Mouse (Mus musculus): Measurements from ENCODE around the gene Adamts4. TPM values are rescaled to one million over a fixed set of nuclear protein-coding genes. Genes with fewer than 3 reads are reported as not detected.
A peak's percentile ranks its signal among the peaks of the same experiment; 100 is the strongest.
"Not testable (repeated sequence)": the region's sequence is repeated elsewhere in the genome, so short reads cannot be mapped to it uniquely, and the experiment has no call there.

Gene Adamts4
- polyA plus RNA-seq, 1 experiment: 4.6 TPM

DNA sequence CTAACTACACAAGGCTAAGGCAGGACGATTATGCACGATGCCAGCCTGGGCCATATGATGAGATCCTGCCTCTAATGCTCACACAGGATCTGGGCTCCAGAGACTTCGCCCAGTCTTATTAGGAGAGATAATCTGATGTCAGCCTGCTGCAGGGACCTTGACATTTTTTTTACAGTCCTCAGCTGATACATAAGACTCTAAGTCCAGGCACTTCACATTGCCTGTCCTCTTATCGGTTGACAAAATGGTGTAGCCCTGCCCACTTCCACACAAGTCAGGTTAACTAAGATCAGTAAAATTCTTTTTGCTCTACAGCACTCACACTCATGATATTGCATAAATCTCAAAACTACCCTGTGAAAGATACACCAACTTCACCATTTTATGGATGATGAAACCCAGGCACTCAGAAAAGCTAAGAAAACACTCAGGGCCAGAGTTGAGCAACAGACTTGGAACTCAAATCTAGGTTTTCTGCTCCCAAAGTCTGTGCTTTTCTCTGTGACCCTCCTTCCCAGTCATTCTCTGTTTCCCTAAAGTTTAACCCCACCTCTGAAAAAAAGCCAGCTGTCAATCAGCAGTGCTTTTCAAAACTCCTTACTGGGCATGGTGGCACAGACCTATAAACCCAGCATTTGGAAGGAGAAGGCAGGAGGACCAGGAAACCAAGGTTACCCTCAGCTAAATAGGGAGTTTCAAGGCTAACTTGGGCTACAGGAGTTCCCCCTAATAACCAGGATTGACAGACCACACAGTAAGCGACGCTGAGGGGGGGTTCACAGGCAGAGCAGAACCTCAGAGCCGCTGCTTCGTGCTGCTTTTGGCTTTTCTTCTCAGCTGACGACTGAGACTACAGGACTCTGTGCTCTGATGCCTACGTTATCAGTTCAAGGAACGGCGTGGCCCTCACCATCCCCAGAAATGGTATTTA, 17.2 kb upstream of the Adamts4 start:
- no peak for TF ChIP-seq CTCF (IDR thresholded peaks at IDR 0.05; ENCODE audit: borderline replicate concordance, extremely low read depth, insufficient read depth, insufficient read length)
- DNase-seq (ENCODE audit: low read depth): no peak

GRCm38 (mm10) chr1:171234126-171234525, 16.1 kb upstream of the Adamts4 start, which contains the start of gene Fcer1g:
TSS of gene Fcer1g (minus strand) at chr1:171234365.
- TF ChIP-seq POLR2A (IDR thresholded peaks at IDR 0.05; ENCODE audit: borderline replicate concordance, extremely low read depth, insufficient read depth, insufficient read length, poor library complexity, severe bottlenecking) (no peak), CTCF (IDR thresholded peaks at IDR 0.05; ENCODE audit: borderline replicate concordance, extremely low read depth, insufficient read depth, insufficient read length) (no peak)
- DNase-seq (ENCODE audit: low read depth): no peak

DNA sequence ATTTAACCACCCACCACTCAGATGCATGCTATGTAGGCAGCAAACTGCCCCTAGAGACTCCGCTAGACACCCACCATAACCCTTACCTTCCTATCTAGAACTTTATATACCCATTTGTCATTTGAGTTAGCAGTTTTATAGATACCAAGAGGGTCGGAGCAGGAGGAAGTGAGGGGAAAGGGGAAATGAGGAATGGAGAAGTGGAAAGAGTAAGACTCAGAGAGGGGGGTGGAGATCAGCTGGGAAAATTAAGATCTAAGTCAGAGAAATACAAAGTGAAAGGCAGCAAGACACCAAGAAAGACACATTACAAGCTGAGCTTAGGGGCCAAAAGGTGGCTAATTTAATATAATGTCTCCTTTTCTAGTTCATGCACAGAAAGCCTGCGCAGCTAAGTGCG, 15.7 kb upstream of the Adamts4 start:
- no peak for TF ChIP-seq CTCF (IDR thresholded peaks at IDR 0.05; ENCODE audit: borderline replicate concordance, extremely low read depth, insufficient read depth, insufficient read length)
- no peak for TF ChIP-seq POLR2A (IDR thresholded peaks at IDR 0.05; ENCODE audit: borderline replicate concordance, extremely low read depth, insufficient read depth, insufficient read length, poor library complexity, severe bottlenecking)
- DNase-seq (ENCODE audit: low read depth): no peak

- no peak for TF ChIP-seq CTCF (IDR thresholded peaks at IDR 0.05; ENCODE audit: borderline replicate concordance, extremely low read depth, insufficient read depth, insufficient read length)
- no peak for TF ChIP-seq POLR2A (IDR thresholded peaks at IDR 0.05; ENCODE audit: borderline replicate concordance, extremely low read depth, insufficient read depth, insufficient read length, poor library complexity, severe bottlenecking)
Observed at GRCm38 (mm10) chr1:171235791-171236190, 14.4 kb upstream of the Adamts4 start.

DNA sequence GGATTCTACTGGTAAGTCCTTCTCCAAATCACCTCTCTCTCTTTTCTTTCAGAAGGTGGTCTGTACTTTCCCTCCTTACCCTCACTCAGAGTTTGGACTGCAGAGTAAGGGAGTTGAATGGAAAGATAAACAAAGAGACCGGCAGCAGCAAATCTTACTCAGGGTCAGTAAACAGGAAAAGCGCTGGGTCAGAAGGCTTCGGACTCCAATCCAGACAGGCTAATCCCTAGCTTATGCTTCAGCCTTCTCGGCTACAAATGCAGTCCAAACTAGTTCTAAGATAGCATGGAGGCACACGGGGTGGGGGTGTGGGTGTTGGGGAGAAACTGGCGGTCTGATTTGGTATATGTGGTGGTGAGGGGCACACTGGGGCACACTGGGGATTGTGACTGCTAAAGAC, 12.8 kb upstream of the Adamts4 start:
- no peak for TF ChIP-seq POLR2A (IDR thresholded peaks at IDR 0.05; ENCODE audit: borderline replicate concordance, extremely low read depth, insufficient read depth, insufficient read length, poor library complexity, severe bottlenecking)
- TF ChIP-seq CTCF (IDR thresholded peaks at IDR 0.05; ENCODE audit: borderline replicate concordance, extremely low read depth, insufficient read depth, insufficient read length): no peak

More at GRCm38 (mm10) chr1:171235791-171236190, 14.4 kb upstream of the Adamts4 start:
- DNase-seq (ENCODE audit: low read depth): no peak

DNA sequence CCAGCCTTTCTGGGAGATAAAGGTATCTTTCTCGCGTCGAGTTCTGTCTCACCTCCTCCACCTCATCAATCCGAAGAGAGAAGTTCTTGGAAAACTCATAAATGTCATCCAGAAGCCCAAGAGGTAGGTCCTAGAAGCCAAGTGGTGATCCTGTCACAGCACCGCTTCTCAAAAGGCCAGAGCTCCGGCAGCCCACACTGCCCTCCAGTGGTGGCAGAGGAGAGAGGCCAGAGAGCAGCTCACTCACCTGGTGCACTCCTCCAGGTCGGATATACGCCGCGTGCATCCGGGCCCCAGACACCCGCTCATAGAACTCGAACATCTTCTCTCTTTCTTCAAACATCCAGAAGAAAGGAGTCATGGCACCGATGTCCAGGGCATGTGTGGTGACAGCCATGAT, 11.8 kb upstream of the Adamts4 start:
- peak; percentile 45 for DNase-seq (ENCODE audit: low read depth)
- peak; percentile 84 for TF ChIP-seq CTCF (IDR thresholded peaks at IDR 0.05; ENCODE audit: borderline replicate concordance, extremely low read depth, insufficient read depth, insufficient read length)
- no peak for TF ChIP-seq POLR2A (IDR thresholded peaks at IDR 0.05; ENCODE audit: borderline replicate concordance, extremely low read depth, insufficient read depth, insufficient read length, poor library complexity, severe bottlenecking)

More for the DNA sequence above, 12.8 kb upstream of the Adamts4 start:
- DNase-seq (ENCODE audit: low read depth): no peak

GRCm38 (mm10) chr1:171239992-171240744, 10.1 kb upstream of the Adamts4 start:
- TF ChIP-seq POLR2A (IDR thresholded peaks at IDR 0.05; ENCODE audit: borderline replicate concordance, extremely low read depth, insufficient read depth, insufficient read length, poor library complexity, severe bottlenecking): no peak
- TF ChIP-seq CTCF (IDR thresholded peaks at IDR 0.05; ENCODE audit: borderline replicate concordance, extremely low read depth, insufficient read depth, insufficient read length): no peak
- DNase-seq (ENCODE audit: low read depth): no peak

DNA sequence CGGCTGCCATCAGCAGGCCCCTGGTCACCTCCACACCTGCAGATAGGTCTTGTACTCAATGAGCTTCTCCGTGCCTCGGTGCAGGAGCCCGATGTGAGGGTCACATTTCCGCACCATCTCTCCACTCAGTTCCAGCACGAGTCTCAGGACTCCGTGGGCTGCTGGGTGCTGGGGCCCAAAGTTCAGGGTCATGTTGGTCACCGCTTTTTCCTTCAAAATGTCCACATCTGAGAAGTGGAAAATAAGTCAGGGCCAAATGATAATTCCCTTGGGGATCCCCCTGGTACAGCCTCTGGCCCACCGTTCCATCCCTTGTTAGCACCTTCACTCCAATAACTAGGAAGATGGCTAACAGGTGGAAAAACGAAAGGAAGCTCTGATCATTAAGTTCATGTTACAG, 9.3 kb upstream of the Adamts4 start:
- TF ChIP-seq POLR2A (IDR thresholded peaks at IDR 0.05; ENCODE audit: borderline replicate concordance, extremely low read depth, insufficient read depth, insufficient read length, poor library complexity, severe bottlenecking) (no peak), CTCF (IDR thresholded peaks at IDR 0.05; ENCODE audit: borderline replicate concordance, extremely low read depth, insufficient read depth, insufficient read length) (no peak)
- DNase-seq (ENCODE audit: low read depth): no peak

DNA sequence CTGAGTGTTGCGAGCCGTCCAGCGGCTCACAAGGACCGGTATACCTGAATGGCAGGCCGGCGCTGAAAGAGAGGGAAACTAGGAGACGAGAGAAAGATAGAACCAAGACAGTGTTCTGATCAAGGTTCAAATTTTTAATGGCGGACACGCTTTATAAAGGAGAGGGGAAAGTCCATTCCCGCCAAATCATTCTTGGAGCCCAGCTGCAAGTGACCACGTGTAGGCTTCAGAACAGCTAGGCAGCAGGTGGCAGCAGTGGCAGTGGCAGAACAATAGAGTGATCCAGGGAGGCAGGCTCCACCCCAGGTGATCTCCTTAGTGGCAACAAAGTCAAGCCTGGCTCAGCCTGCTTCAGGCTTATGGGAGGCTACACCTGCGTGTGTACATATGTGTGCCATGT, 8.3 kb upstream of the Adamts4 start:
- not testable (repeated sequence) for DNase-seq (ENCODE audit: low read depth)

GRCm38 (mm10) chr1:171245353-171245752, 4.9 kb upstream of the Adamts4 start:
- no peak for TF ChIP-seq POLR2A (IDR thresholded peaks at IDR 0.05; ENCODE audit: borderline replicate concordance, extremely low read depth, insufficient read depth, insufficient read length, poor library complexity, severe bottlenecking)
- no peak for TF ChIP-seq CTCF (IDR thresholded peaks at IDR 0.05; ENCODE audit: borderline replicate concordance, extremely low read depth, insufficient read depth, insufficient read length)
- DNase-seq (ENCODE audit: low read depth): no peak

DNA sequence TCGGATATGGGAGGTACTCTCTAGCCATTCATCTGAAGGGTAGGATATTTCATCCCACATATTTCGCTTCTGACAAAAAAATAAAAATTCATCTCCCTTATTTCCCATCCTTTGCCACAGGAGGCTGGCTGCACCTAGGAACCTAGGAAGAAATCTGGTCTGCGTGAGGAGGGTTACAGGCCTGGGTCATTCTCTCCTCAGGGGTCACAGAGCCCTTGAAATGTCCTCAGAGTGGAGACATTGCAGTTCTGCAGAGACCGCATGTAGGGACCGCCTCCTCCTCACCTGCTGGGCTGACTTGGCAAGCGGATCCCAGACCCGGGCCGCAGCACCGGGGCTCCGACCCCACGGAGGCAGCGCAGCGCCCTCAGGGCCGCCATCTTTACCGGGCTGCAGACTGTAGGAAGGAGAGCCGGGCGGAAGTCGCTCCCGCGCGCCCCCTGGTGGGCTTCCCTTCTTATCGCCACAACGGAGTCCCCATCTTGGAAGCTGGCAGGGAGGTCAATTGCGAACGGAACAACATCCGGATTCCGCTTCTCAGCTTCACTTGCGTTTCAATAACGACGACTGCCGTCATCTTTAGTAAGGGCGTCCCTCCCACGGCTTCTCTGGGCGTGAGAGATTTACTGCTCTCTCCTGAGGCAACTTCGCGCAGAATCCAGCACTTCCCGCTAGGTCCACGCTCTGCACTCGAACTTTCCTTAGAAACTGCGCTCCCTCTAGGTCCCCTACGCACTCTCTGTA, 3.3 kb upstream of the Adamts4 start:
- TF ChIP-seq POLR2A (IDR thresholded peaks at IDR 0.05; ENCODE audit: borderline replicate concordance, extremely low read depth, insufficient read depth, insufficient read length, poor library complexity, severe bottlenecking): peak; percentile 87
- peak; percentile 92 for TF ChIP-seq CTCF (IDR thresholded peaks at IDR 0.05; ENCODE audit: borderline replicate concordance, extremely low read depth, insufficient read depth, insufficient read length)
- peak; percentile 100 for DNase-seq (ENCODE audit: low read depth)

Measured in brain, embryonic 14.5 days (tissue).